Mouse (Mus musculus): Measurements from ENCODE around the gene Fam114a1. TPM values are rescaled to one million over a fixed set of nuclear protein-coding genes. Genes with fewer than 3 reads are reported as not detected.

Fam114a1 gene
- polyA plus RNA-seq, 1 experiment, result 2.1 TPM

DNA sequence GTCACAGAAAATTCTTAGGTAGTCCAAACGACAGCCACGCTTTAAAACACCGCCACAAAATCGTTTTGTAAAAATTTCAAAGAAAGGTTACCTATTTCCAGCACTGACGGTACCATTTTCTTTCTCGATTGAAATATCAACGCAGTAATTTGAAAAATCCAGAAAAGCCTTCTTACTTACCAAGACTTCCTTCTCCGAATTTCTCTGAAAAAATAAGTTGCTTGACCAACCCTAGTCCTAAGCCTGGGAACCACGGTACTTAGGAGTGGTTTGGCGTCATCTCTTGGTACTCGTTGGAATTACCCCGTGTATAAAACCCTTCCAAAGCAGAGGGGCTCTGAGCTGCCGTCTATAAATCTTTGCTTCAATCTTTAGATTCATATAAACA lies 10.0 kb upstream of the Fam114a1 start, which contains the start of gene Tlr6:
Tlr6 (minus strand) TSS at position 255 of the 388 bp plus-strand sequence.
- Histone ChIP-seq H3K4me3 (ENCODE audit: control insufficient read depth, low read depth, low read length) (no peak within 1 kb of the TSS), H3K36me3 (ENCODE audit: control insufficient read depth, insufficient read depth, low read length) (no peaks in the 10 kb centered on the region), H3K4me1 (ENCODE audit: control insufficient read depth, insufficient read depth, low read length) (no peaks in the 10 kb centered on the region), H3K27me3 (ENCODE audit: control insufficient read depth, insufficient read depth, low read length) (no peaks in the 10 kb centered on the region), H3K27ac (ENCODE audit: control insufficient read depth, insufficient read depth, low read depth, low read length) (no peak within 1 kb of the TSS)
- no peak for TF ChIP-seq CTCF (IDR thresholded peaks at IDR 0.05; ENCODE audit: control insufficient read depth, insufficient read depth, insufficient replicate concordance, low read depth, low read length)
- TF ChIP-seq POLR2A (IDR thresholded peaks at IDR 0.05; ENCODE audit: control insufficient read depth, low read depth, low read length), result no peak

DNA sequence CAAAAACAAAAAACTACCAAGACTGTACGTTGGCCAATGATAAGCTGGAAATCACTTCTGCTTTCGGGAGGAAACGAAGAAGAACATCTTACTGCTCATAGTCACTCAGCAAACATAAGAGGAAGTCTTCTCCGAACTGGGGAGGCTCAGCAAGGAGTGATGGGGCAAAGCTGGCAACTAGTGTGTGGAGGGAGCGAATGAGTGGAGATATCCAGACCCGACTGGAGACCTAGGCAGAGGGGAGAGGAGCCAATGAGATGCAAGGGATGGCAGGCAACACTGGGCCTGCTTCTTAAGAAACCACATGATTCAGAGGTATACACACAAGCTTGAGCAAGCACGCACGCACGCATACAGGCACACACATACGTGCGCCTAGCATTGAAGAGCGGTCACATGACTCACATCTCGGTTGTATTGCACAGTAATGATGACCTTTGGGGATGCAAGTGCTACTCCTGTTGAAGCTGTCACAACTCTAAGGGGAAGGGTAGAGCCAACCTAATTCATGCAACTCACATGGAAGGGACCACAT lies 8.9 kb upstream of the Fam114a1 start:
- Histone ChIP-seq H3K4me3 (ENCODE audit: control insufficient read depth, low read depth, low read length) (no peak overlapping the region), H3K4me1 (ENCODE audit: control insufficient read depth, insufficient read depth, low read length) (no peaks in the 10 kb centered on the region), H3K27ac (ENCODE audit: control insufficient read depth, insufficient read depth, low read depth, low read length) (no peak overlapping the region), H3K36me3 (ENCODE audit: control insufficient read depth, insufficient read depth, low read length) (no peaks in the 10 kb centered on the region), H3K27me3 (ENCODE audit: control insufficient read depth, insufficient read depth, low read length) (no peaks in the 10 kb centered on the region)
- TF ChIP-seq CTCF (IDR thresholded peaks at IDR 0.05; ENCODE audit: control insufficient read depth, insufficient read depth, insufficient replicate concordance, low read depth, low read length) (no peak), POLR2A (IDR thresholded peaks at IDR 0.05; ENCODE audit: control insufficient read depth, low read depth, low read length) (no peak)

DNA sequence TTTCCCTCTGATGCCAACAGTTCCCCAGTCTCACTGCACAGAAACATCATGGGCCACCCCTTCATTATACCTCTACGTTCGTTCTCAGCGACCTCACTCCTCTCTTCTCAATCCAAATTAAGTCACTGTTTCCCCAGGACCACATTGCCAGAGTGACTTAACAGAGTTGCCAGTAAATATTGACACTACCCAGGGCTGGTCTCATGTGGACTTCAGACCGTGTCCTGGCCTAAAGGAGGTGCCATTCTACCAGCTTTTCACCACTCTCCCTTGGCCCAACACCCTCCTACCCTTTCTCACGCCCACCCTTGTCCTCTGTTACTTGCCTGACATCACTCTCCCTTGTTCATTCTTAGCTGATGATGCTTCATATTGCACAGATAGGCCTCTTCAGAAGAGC lies 6.6 kb upstream of the Fam114a1 start:
- H3K27me3 ChIP-seq (ENCODE audit: control insufficient read depth, insufficient read depth, low read length), result no peaks in the 10 kb centered on the region
- no peaks in the 10 kb centered on the region for H3K4me1 ChIP-seq (ENCODE audit: control insufficient read depth, insufficient read depth, low read length)
- H3K36me3 ChIP-seq (ENCODE audit: control insufficient read depth, insufficient read depth, low read length), result no peaks in the 10 kb centered on the region
- H3K4me3 ChIP-seq (ENCODE audit: control insufficient read depth, low read depth, low read length), result no peak overlapping the region
- no peak overlapping the region for H3K27ac ChIP-seq (ENCODE audit: control insufficient read depth, insufficient read depth, low read depth, low read length)
- TF ChIP-seq POLR2A (IDR thresholded peaks at IDR 0.05; ENCODE audit: control insufficient read depth, low read depth, low read length) (no peak), CTCF (IDR thresholded peaks at IDR 0.05; ENCODE audit: control insufficient read depth, insufficient read depth, insufficient replicate concordance, low read depth, low read length) (no peak)

DNA sequence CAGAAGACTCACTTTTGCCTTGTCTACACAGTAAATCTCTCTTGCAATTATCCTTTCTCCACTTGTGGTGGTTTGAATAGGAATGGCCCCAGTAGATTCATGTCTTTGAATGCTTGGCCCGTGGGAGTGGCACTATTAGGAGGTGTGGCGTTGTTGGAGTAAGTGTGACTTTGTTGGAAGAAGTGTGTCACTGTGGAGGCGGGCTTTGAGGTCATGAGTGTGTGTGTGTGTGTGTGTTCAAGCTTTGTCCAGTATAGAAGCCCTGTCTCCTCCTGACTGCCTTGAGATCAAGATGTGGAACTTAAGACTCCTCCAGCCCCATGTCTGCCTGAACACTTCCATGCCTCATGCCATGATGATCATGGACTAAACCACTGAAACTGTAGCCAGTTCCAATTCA lies 6.1 kb upstream of the Fam114a1 start:
- Histone ChIP-seq H3K4me3 (ENCODE audit: control insufficient read depth, low read depth, low read length) (no peak overlapping the region), H3K4me1 (ENCODE audit: control insufficient read depth, insufficient read depth, low read length) (no peaks in the 10 kb centered on the region), H3K27me3 (ENCODE audit: control insufficient read depth, insufficient read depth, low read length) (no peaks in the 10 kb centered on the region), H3K27ac (ENCODE audit: control insufficient read depth, insufficient read depth, low read depth, low read length) (no peak overlapping the region), H3K36me3 (ENCODE audit: control insufficient read depth, insufficient read depth, low read length) (no peaks in the 10 kb centered on the region)
- TF ChIP-seq CTCF (IDR thresholded peaks at IDR 0.05; ENCODE audit: control insufficient read depth, insufficient read depth, insufficient replicate concordance, low read depth, low read length) (no peak), POLR2A (IDR thresholded peaks at IDR 0.05; ENCODE audit: control insufficient read depth, low read depth, low read length) (no peak)

DNA sequence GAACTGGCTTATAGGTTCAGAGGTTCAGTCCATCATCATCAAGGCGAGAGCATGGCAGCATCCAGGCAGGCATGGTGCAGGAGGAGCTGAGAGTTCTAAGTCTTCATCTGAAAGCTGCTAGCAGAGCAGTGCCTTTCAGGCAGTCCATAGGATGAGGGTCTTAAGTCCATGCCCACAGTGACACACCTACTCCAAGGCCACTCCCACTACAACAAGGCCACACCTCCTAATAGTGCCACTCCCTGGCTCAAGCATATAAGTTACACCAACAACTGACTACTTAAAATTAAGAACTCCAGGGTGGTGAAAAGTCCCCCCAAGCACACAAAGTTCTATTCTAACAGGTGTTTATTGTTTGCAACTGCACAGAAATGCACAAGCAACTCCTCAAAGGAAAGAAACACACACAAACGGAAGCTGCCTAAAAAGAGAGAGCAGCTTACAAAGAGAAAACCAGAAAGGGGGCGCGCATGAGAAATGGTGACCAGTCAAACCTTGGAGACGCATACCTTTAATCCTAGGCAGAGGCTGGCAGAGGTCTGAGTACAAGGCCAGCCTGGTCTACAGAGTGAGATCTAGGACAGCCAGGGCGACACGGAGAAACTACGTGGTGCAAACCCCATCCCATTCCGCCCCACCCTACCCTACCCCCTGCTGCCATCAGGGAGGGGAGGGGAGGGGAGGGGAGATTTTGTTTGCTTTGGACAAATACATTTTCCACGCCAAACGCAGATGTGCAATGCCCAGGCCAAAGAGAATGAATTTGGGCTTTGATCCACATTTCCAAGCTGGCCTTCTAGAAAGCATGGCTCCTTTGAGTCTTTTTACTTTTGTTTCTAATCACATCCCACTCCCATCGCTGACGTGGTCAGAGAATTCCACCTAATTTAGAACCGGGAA lies 660 bp upstream of the Fam114a1 start:
- Histone ChIP-seq H3K4me3 (ENCODE audit: control insufficient read depth, low read depth, low read length) (peak overlapping the region; percentile 84), H3K4me1 (ENCODE audit: control insufficient read depth, insufficient read depth, low read length) (peaks cover 10% of the 10 kb centered on the region), H3K27ac (ENCODE audit: control insufficient read depth, insufficient read depth, low read depth, low read length) (peak overlapping the region; percentile 64; the same call in 1 of the 2 replicates), H3K36me3 (ENCODE audit: control insufficient read depth, insufficient read depth, low read length) (no peaks in the 10 kb centered on the region), H3K27me3 (ENCODE audit: control insufficient read depth, insufficient read depth, low read length) (no peaks in the 10 kb centered on the region; the same call in 1 of the 2 replicates)
- TF ChIP-seq CTCF (IDR thresholded peaks at IDR 0.05; ENCODE audit: control insufficient read depth, insufficient read depth, insufficient replicate concordance, low read depth, low read length) (no peak), POLR2A (IDR thresholded peaks at IDR 0.05; ENCODE audit: control insufficient read depth, low read depth, low read length) (no peak)

DNA sequence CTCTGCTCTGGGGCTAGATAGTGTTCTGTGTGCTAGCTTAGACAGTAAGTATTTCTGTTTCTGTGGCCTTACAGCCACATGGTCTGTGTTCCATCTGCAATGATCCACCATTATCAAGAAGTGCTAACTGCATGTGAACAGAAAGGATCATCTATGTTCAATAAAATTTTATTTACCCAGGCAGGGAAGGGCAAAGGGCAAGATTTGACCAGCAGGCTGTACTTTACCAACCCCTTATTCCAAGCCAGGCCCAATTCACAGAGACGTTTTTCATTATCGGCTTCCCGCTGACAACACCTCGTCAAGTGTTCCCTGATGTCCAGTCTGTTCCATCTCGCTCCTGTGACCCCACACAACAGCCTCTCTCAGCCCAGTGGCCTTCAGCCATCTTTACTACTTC lies 5.2 kb downstream of the Fam114a1 start:
- H3K4me3 ChIP-seq (ENCODE audit: control insufficient read depth, low read depth, low read length), result no peak overlapping the region
- TF ChIP-seq CTCF (IDR thresholded peaks at IDR 0.05; ENCODE audit: control insufficient read depth, insufficient read depth, insufficient replicate concordance, low read depth, low read length), result no peak
- no peak for TF ChIP-seq POLR2A (IDR thresholded peaks at IDR 0.05; ENCODE audit: control insufficient read depth, low read depth, low read length)
- no peaks in the 10 kb centered on the region for H3K27me3 ChIP-seq (ENCODE audit: control insufficient read depth, insufficient read depth, low read length)

DNA sequence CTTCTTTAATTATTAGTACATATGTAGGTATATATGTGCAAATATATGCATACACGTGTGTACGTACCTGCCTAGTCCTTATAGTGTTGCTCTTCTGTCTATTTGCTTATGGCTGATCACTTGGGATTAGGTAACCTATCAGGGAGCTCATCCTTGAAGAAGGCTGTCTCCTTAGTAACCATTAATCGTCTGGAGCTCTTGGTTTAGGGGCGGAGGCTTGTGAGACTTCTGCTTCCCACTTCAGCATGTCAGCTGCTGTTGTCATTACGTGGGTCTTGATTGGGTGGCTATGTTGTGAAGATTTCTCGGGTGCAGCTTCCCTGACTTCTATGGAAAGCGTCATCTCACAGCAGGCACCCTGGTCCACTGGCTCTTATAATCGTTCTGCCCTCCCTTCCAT lies 7.3 kb downstream of the Fam114a1 start:
- H3K4me1 ChIP-seq (ENCODE audit: control insufficient read depth, insufficient read depth, low read length), result no peaks in the 10 kb centered on the region
- TF ChIP-seq POLR2A (IDR thresholded peaks at IDR 0.05; ENCODE audit: control insufficient read depth, low read depth, low read length) (no peak), CTCF (IDR thresholded peaks at IDR 0.05; ENCODE audit: control insufficient read depth, insufficient read depth, insufficient replicate concordance, low read depth, low read length) (no peak)

More for the DNA sequence above, 5.2 kb downstream of the Fam114a1 start:
- Histone ChIP-seq H3K4me1 (ENCODE audit: control insufficient read depth, insufficient read depth, low read length) (peaks cover 3% of the 10 kb centered on the region; the same call in 1 of the 2 replicates), H3K36me3 (ENCODE audit: control insufficient read depth, insufficient read depth, low read length) (no peaks in the 10 kb centered on the region), H3K27ac (ENCODE audit: control insufficient read depth, insufficient read depth, low read depth, low read length) (no peak overlapping the region)

More for the DNA sequence above, 7.3 kb downstream of the Fam114a1 start:
- no peak overlapping the region for H3K27ac ChIP-seq (ENCODE audit: control insufficient read depth, insufficient read depth, low read depth, low read length)
- no peaks in the 10 kb centered on the region for H3K36me3 ChIP-seq (ENCODE audit: control insufficient read depth, insufficient read depth, low read length)
- H3K27me3 ChIP-seq (ENCODE audit: control insufficient read depth, insufficient read depth, low read length), result no peaks in the 10 kb centered on the region
- no peak overlapping the region for H3K4me3 ChIP-seq (ENCODE audit: control insufficient read depth, low read depth, low read length)
